Mouse (Mus musculus) intestine, embryonic 14.5 days (tissue): ENCODE measurements around the gene Ythdf1. TPM values are rescaled to one million over a fixed set of nuclear protein-coding genes. Genes with fewer than 3 reads are reported as not detected.

ENCODE experiments used
- ATAC-seq: fragments of 200-750 bp; cut with Nextera tagmentation; replicated peaks from 2 replicates; pipeline ENCODE4 v1.8.0; 2017; ENCODE audit warnings: low read depth, moderate number of reproducible peaks, moderate TSS enrichment, moderate library complexity; ENCODE audit not compliant: low FRiP score, low TSS enrichment
- DNase-seq: peaks from one replicate; pipeline ENCODE4 v3.0.0-alpha.2; 2018; ENCODE audit warnings: low spot score
- H3K27ac ChIP-seq: fragments of 300-500 bp; sonication (generic); 2 replicates; pipeline ENCODE4 v1.5.1; 2014; ENCODE audit warnings: low read depth, mild to moderate bottlenecking, control low read depth
- H3K27me3 ChIP-seq: fragments of 300-500 bp; sonication (generic); replicated peaks from 2 replicates; pipeline ENCODE4 v1.6.1; 2014; ENCODE audit warnings: low read length, control low read depth; ENCODE audit not compliant: control insufficient read depth, insufficient read depth
- H3K36me3 ChIP-seq: fragments of 300-500 bp; sonication (generic); 2 replicates; pipeline ENCODE4 v1.6.1; 2014; ENCODE audit warnings: low read length, control low read depth; ENCODE audit not compliant: control insufficient read depth, insufficient read depth
- H3K4me1 ChIP-seq: fragments of 300-500 bp; sonication (generic); replicated peaks from 2 replicates; pipeline ENCODE4 v1.6.1; 2014; ENCODE audit warnings: low read length, control low read depth, mixed read lengths; ENCODE audit not compliant: control insufficient read depth, insufficient read depth
- H3K4me2 ChIP-seq: fragments of 300-500 bp; sonication (generic); 2 replicates; pipeline ENCODE4 v1.6.1; 2014; ENCODE audit warnings: low read length
- H3K4me3 ChIP-seq: fragments of 300-500 bp; sonication (generic); 2 replicates; pipeline ENCODE4 v1.5.1; 2014; ENCODE audit warnings: low read depth, low read length, control low read depth, mixed read lengths
- H3K9ac ChIP-seq: fragments of 300-500 bp; sonication (generic); 2 replicates; pipeline ENCODE4 v1.6.1; 2014; ENCODE audit warnings: mild to moderate bottlenecking, low read length
- H3K9me3 ChIP-seq: fragments of 300-500 bp; sonication (generic); 2 replicates; pipeline ENCODE4 v1.6.1; 2016; ENCODE audit warnings: low read length, control low read depth; ENCODE audit not compliant: control insufficient read depth
- WGBS: fragments of 180-500 bp; shearing (Covaris S2); extraction: QIAGEN DNeasy Blood & Tissue Kit; methylation state at CpG from one replicate; pipeline ENCODE4 v1.1.7; 2014; 5-methylcytosine and 5-hydroxymethylcytosine counted together
- polyA plus RNA-seq: library from polyadenylated mRNA; unstranded; fragments of >200 nt; fragmentation: Nextera tagmentation; extraction: Ambion mirVana; gene quantifications from 2 replicates; pipeline ENCODE4 v1.2.1, GENCODE M21; 2014

Ythdf1 gene
- polyA plus RNA-seq, 1 experiment from 2014 or later = 61.0 TPM

- 85% methylated on average over 6 of the region's 6 CpGs for WGBS
Measured at GRCm38 (mm10) chr2:180897857-180898256, 22.9 kb downstream of the Ythdf1 start.

GRCm38 (mm10) chr2:180896819-180897625 is 23.7 kb downstream of the Ythdf1 start:
- H3K4me2 ChIP-seq = no peak overlapping the region
- H3K36me3 ChIP-seq = no peaks in the 10 kb centered on the region
- no peak for ATAC-seq
- DNase-seq = no peak
- H3K4me3 ChIP-seq = no peak overlapping the region
- no peak overlapping the region for H3K9ac ChIP-seq
- peaks cover 49% of the 10 kb centered on the region for H3K27me3 ChIP-seq
- 74% methylated on average over 15 of the region's 15 CpGs for WGBS
- peaks cover 16% of the 10 kb centered on the region for H3K4me1 ChIP-seq
- H3K27ac ChIP-seq = no peak overlapping the region
- H3K9me3 ChIP-seq = no peaks in the 10 kb centered on the region

More at GRCm38 (mm10) chr2:180897857-180898256, 22.9 kb downstream of the Ythdf1 start:
- peaks cover 41% of the 10 kb centered on the region for H3K27me3 ChIP-seq
- H3K4me3 ChIP-seq = no peak overlapping the region
- H3K9ac ChIP-seq = no peak overlapping the region
- no peaks in the 10 kb centered on the region for H3K9me3 ChIP-seq
- ATAC-seq = no peak
- H3K4me2 ChIP-seq = no peak overlapping the region
- H3K36me3 ChIP-seq = no peaks in the 10 kb centered on the region
- no peak overlapping the region for H3K27ac ChIP-seq
- no peak for DNase-seq
- H3K4me1 ChIP-seq = peaks cover 16% of the 10 kb centered on the region

- Histone ChIP-seq H3K4me1 (peaks cover 16% of the 10 kb centered on the region), H3K27ac (no peak overlapping the region), H3K27me3 (peaks cover 59% of the 10 kb centered on the region), H3K4me2 (no peak overlapping the region), H3K9me3 (no peaks in the 10 kb centered on the region), H3K36me3 (no peaks in the 10 kb centered on the region), H3K9ac (no peak overlapping the region), H3K4me3 (no peak overlapping the region)
- DNase-seq (no peak), ATAC-seq (no peak)
- 74% methylated on average over 11 of the region's 11 CpGs for WGBS
Measured at GRCm38 (mm10) chr2:180895837-180896525, 24.8 kb downstream of the Ythdf1 start.

- Histone ChIP-seq H3K36me3 (no peaks in the 10 kb centered on the region), H3K27me3 (peaks cover 66% of the 10 kb centered on the region), H3K4me3 (no peak overlapping the region), H3K4me1 (peaks cover 16% of the 10 kb centered on the region), H3K27ac (no peak overlapping the region), H3K9me3 (no peaks in the 10 kb centered on the region), H3K4me2 (no peak overlapping the region), H3K9ac (no peak overlapping the region)
- 72% methylated on average over 3 of the region's 3 CpGs for WGBS
- no peak for ATAC-seq
- DNase-seq = no peak
Measured at GRCm38 (mm10) chr2:180895321-180895720, 25.4 kb downstream of the Ythdf1 start.

- DNase-seq (peak; percentile 84), ATAC-seq (peak; percentile 55)
- H3K4me3 ChIP-seq = no peak overlapping the region
- no peaks in the 10 kb centered on the region for H3K36me3 ChIP-seq
- peak overlapping the region; percentile 63; the same call in 1 of the 2 replicates for H3K4me2 ChIP-seq
- H3K27ac ChIP-seq = no peak overlapping the region
- no peak overlapping the region for H3K9ac ChIP-seq
- H3K27me3 ChIP-seq = peaks cover 72% of the 10 kb centered on the region
- peaks cover 16% of the 10 kb centered on the region for H3K4me1 ChIP-seq
- no peaks in the 10 kb centered on the region for H3K9me3 ChIP-seq
- WGBS = 1% methylated on average over 13 of the region's 13 CpGs
Measured at GRCm38 (mm10) chr2:180894734-180895133, 26.0 kb downstream of the Ythdf1 start.

GRCm38 (mm10) chr2:180894029-180894623 is 26.6 kb downstream of the Ythdf1 start:
- Histone ChIP-seq H3K9ac (no peak overlapping the region), H3K27me3 (peaks cover 78% of the 10 kb centered on the region), H3K4me1 (peaks cover 16% of the 10 kb centered on the region), H3K9me3 (no peaks in the 10 kb centered on the region), H3K4me2 (peak overlapping the region; percentile 63), H3K27ac (no peak overlapping the region), H3K36me3 (no peaks in the 10 kb centered on the region), H3K4me3 (peak overlapping the region; percentile 42)
- peak; percentile 83 for DNase-seq
- peak; percentile 54; the same call in 1 of the 2 replicates for ATAC-seq
- WGBS = 1% methylated on average over 56 of the region's 57 CpGs

- H3K4me1 ChIP-seq = peaks cover 16% of the 10 kb centered on the region
- peak overlapping the region; percentile 63 for H3K4me2 ChIP-seq
- no peaks in the 10 kb centered on the region for H3K36me3 ChIP-seq
- H3K27me3 ChIP-seq = peaks cover 83% of the 10 kb centered on the region
- peak overlapping the region; percentile 42 for H3K4me3 ChIP-seq
- H3K9ac ChIP-seq = no peak overlapping the region
- WGBS = under 1% methylated on average over 40 of the region's 50 CpGs
- H3K9me3 ChIP-seq = no peaks in the 10 kb centered on the region
- peak; percentile 25; the same call in 1 of the 2 replicates for ATAC-seq
- H3K27ac ChIP-seq = no peak overlapping the region
- DNase-seq = peak; percentile 62
Measured at GRCm38 (mm10) chr2:180893537-180894028, 27.2 kb downstream of the Ythdf1 start.

- Histone ChIP-seq H3K27ac (no peak overlapping the region), H3K27me3 (peaks cover 89% of the 10 kb centered on the region), H3K9ac (0 out of 2 replicates have a peak overlapping the region, but pooled peaks have one; percentile 13), H3K4me3 (peak overlapping the region; percentile 42), H3K4me2 (peak overlapping the region; percentile 63), H3K4me1 (peaks cover 16% of the 10 kb centered on the region), H3K9me3 (no peaks in the 10 kb centered on the region), H3K36me3 (no peaks in the 10 kb centered on the region)
- under 1% methylated on average over 76 of the region's 97 CpGs for WGBS
- no peak; the same call in 1 of the 2 replicates for ATAC-seq
- peak; percentile 62 for DNase-seq
Measured at GRCm38 (mm10) chr2:180892841-180893521, 27.8 kb downstream of the Ythdf1 start.
